Mouse (Mus musculus) 3134 (cell line): ENCODE measurements at regions not wholly inside any gene's neighbourhood (a gene's known extent, or its start where the extent isn't known, plus 50 kb on each side); places are given as distances from the start of the nearest gene placed in this dataset.

ENCODE experiments used
- DNase-seq: peaks from one replicate; pipeline ENCODE4 v3.0.0-alpha.2; 2011; ENCODE audit warnings: low spot score; ENCODE audit not compliant: insufficient read length; ENCODE audit errors: extremely low read depth

- no peak for DNase-seq
Measured at GRCm38 (mm10) chr2:57905184-57905583, 92.5 kb upstream of the Galnt5 start.

- no peak for DNase-seq
Measured at GRCm38 (mm10) chr2:57906939-57907338, 90.7 kb upstream of the Galnt5 start.

GRCm38 (mm10) chr2:57909706-57910105 is 88.0 kb upstream of the Galnt5 start:
- DNase-seq, result no peak

- no peak for DNase-seq
Measured at GRCm38 (mm10) chr2:57916375-57917023, 81.2 kb upstream of the Galnt5 start.

- DNase-seq, result no peak
Measured at GRCm38 (mm10) chr2:57917721-57918120, 80.0 kb upstream of the Galnt5 start.

- peak; percentile 6 for DNase-seq
Measured at GRCm38 (mm10) chr2:57919102-57919731, 78.5 kb upstream of the Galnt5 start.

GRCm38 (mm10) chr2:57934062-57934822 is 63.4 kb upstream of the Galnt5 start:
- no peak for DNase-seq
